Mouse (Mus musculus) erythroblast, embryonic 14.5 days (primary cell): ENCODE results near the gene Psmb1. TPM values are rescaled to one million over a fixed set of nuclear protein-coding genes. Genes with fewer than 3 reads are reported as not detected.
A peak's percentile ranks its signal among the peaks of the same experiment; 100 is the strongest.

Experiments
- H3K27me3 ChIP-seq: 2 replicates; pipeline ENCODE4 v1.6.1; 2012; ENCODE audit warnings: inconsistent platforms; ENCODE audit not compliant: control insufficient read depth
- H3K36me3 ChIP-seq: 2 replicates; pipeline ENCODE4 v1.6.1; 2012; ENCODE audit warnings: mild to moderate bottlenecking, inconsistent platforms; ENCODE audit not compliant: control insufficient read depth
- H3K4me1 ChIP-seq: 2 replicates; pipeline ENCODE4 v1.6.1; 2012; ENCODE audit warnings: inconsistent platforms; ENCODE audit not compliant: control insufficient read depth
- H3K4me3 ChIP-seq: replicated peaks from 2 replicates; pipeline ENCODE3; 2012; ENCODE audit warnings: moderate library complexity, mild to moderate bottlenecking, inconsistent platforms
- H3K9me3 ChIP-seq: 2 replicates; pipeline ENCODE4 v1.6.1; 2012; ENCODE audit warnings: low read length, inconsistent platforms, mixed read lengths; ENCODE audit not compliant: control insufficient read depth
- GATA1 ChIP-seq: IDR thresholded peaks from 2 replicates; pipeline ENCODE4 v1.6.1; 2012; ENCODE audit warnings: low read length, inconsistent platforms, mixed read lengths
- TAL1 ChIP-seq: IDR thresholded peaks from 3 replicates; pipeline ENCODE4 v1.6.1; 2012; ENCODE audit warnings: low read length, inconsistent platforms, mixed read lengths
- polyA plus RNA-seq: library from polyadenylated mRNA; stranded (reverse); fragments of >175 nt; gene quantifications from 2 replicates; pipeline ENCODE4 v1.2.3, GENCODE M21; 2012

Gene Psmb1
- polyA plus RNA-seq, 1 experiment = 1.9 TPM

GRCm38 (mm10) chr17:15526986-15527810 lies 27.6 kb upstream of the Psmb1 start, which contains the start of gene Pdcd2:
TSS of gene Pdcd2 (minus strand) at chr17:15527301.
- no peak for TF ChIP-seq TAL1
- TF ChIP-seq GATA1 = no peak
- Histone ChIP-seq H3K9me3 (no peaks in the 10 kb centered on the region), H3K36me3 (peaks cover 35% of the 10 kb centered on the region), H3K4me1 (peaks cover 24% of the 10 kb centered on the region), H3K27me3 (no peaks in the 10 kb centered on the region), H3K4me3 (peak within 1 kb of the TSS; percentile 91)

- peak overlapping the region; percentile 91 for H3K4me3 ChIP-seq
- TF ChIP-seq TAL1 (no peak), GATA1 (no peak)
- H3K36me3 ChIP-seq = peaks cover 44% of the 10 kb centered on the region
These were observed 26.8 kb upstream of the Psmb1 start for GRCm38 (mm10) chr17:15526304-15526703.

GRCm38 (mm10) chr17:15518766-15519165 lies 19.2 kb upstream of the Psmb1 start:
- no peaks in the 10 kb centered on the region for H3K9me3 ChIP-seq
- no peaks in the 10 kb centered on the region for H3K27me3 ChIP-seq
- no peak for TF ChIP-seq TAL1
- H3K36me3 ChIP-seq = peaks cover 96% of the 10 kb centered on the region
- H3K4me3 ChIP-seq = no peak overlapping the region
- no peaks in the 10 kb centered on the region for H3K4me1 ChIP-seq

More at GRCm38 (mm10) chr17:15526304-15526703, 26.8 kb upstream of the Psmb1 start:
- H3K27me3 ChIP-seq = no peaks in the 10 kb centered on the region
- no peaks in the 10 kb centered on the region for H3K9me3 ChIP-seq
- peaks cover 24% of the 10 kb centered on the region for H3K4me1 ChIP-seq

- H3K36me3 ChIP-seq = peaks cover 97% of the 10 kb centered on the region
These were observed 18.6 kb upstream of the Psmb1 start for GRCm38 (mm10) chr17:15518186-15518585.

GRCm38 (mm10) chr17:15517776-15518175 lies 18.2 kb upstream of the Psmb1 start:
- Histone ChIP-seq H3K4me3 (no peak overlapping the region), H3K36me3 (peaks cover 93% of the 10 kb centered on the region), H3K4me1 (no peaks in the 10 kb centered on the region), H3K27me3 (no peaks in the 10 kb centered on the region), H3K9me3 (no peaks in the 10 kb centered on the region)
- TF ChIP-seq TAL1 (no peak), GATA1 (no peak)

More at GRCm38 (mm10) chr17:15518186-15518585, 18.6 kb upstream of the Psmb1 start:
- Histone ChIP-seq H3K27me3 (no peaks in the 10 kb centered on the region), H3K9me3 (no peaks in the 10 kb centered on the region), H3K4me1 (no peaks in the 10 kb centered on the region), H3K4me3 (no peak overlapping the region)
- no peak for TF ChIP-seq TAL1
- TF ChIP-seq GATA1 = no peak

GRCm38 (mm10) chr17:15510694-15511093 lies 11.1 kb upstream of the Psmb1 start:
- TF ChIP-seq GATA1 (no peak), TAL1 (no peak)
- H3K9me3 ChIP-seq = no peaks in the 10 kb centered on the region
- H3K4me1 ChIP-seq = no peaks in the 10 kb centered on the region
- H3K27me3 ChIP-seq = no peaks in the 10 kb centered on the region
- H3K36me3 ChIP-seq = peaks cover 94% of the 10 kb centered on the region
- no peak overlapping the region for H3K4me3 ChIP-seq

GRCm38 (mm10) chr17:15498753-15499113 lies 818 bp downstream of the Psmb1 start:
- no peak for TF ChIP-seq TAL1
- TF ChIP-seq GATA1 = no peak
- no peaks in the 10 kb centered on the region for H3K9me3 ChIP-seq
- peak overlapping the region; percentile 99 for H3K4me3 ChIP-seq
- peaks cover 42% of the 10 kb centered on the region for H3K4me1 ChIP-seq
- no peaks in the 10 kb centered on the region for H3K27me3 ChIP-seq
- H3K36me3 ChIP-seq = peaks cover 43% of the 10 kb centered on the region

GRCm38 (mm10) chr17:15497882-15498752 lies 1.4 kb downstream of the Psmb1 start:
- Histone ChIP-seq H3K9me3 (no peaks in the 10 kb centered on the region), H3K36me3 (peaks cover 44% of the 10 kb centered on the region), H3K27me3 (no peaks in the 10 kb centered on the region), H3K4me1 (peaks cover 42% of the 10 kb centered on the region), H3K4me3 (peak overlapping the region; percentile 99)
- no peak for TF ChIP-seq GATA1

- Histone ChIP-seq H3K4me1 (peaks cover 4% of the 10 kb centered on the region), H3K9me3 (no peaks in the 10 kb centered on the region), H3K4me3 (no peak overlapping the region), H3K36me3 (peaks cover 64% of the 10 kb centered on the region), H3K27me3 (no peaks in the 10 kb centered on the region)
- TF ChIP-seq TAL1 (no peak), GATA1 (no peak)
These were observed 9.0 kb downstream of the Psmb1 start for GRCm38 (mm10) chr17:15490542-15490941.
